Mouse (Mus musculus) intestine, embryonic 15.5 days (tissue): ENCODE results near the gene Abcc1. TPM values are rescaled to one million over a fixed set of nuclear protein-coding genes. Genes with fewer than 3 reads are reported as not detected.

Experiments used
- ATAC-seq: fragments of 200-750 bp; cut with Nextera tagmentation; 2 replicates; pipeline ENCODE4 v1.8.0; 2017; ENCODE audit warnings: moderate TSS enrichment, moderate library complexity
- H3K27ac ChIP-seq: fragments of 300-500 bp; sonication (generic); 2 replicates; pipeline ENCODE4 v1.5.1; 2015; ENCODE audit warnings: mild to moderate bottlenecking, inconsistent platforms
- H3K27me3 ChIP-seq: fragments of 300-500 bp; sonication (generic); replicated peaks from 2 replicates; pipeline ENCODE4 v1.6.1; 2015; ENCODE audit warnings: inconsistent platforms
- H3K36me3 ChIP-seq: fragments of 300-500 bp; sonication (generic); 2 replicates; pipeline ENCODE4 v1.6.1; 2015; ENCODE audit warnings: inconsistent platforms
- H3K4me1 ChIP-seq: fragments of 300-500 bp; sonication (generic); replicated peaks from 2 replicates; pipeline ENCODE4 v1.6.1; 2015; ENCODE audit warnings: inconsistent platforms
- H3K4me2 ChIP-seq: fragments of 300-500 bp; sonication (generic); replicated peaks from 2 replicates; pipeline ENCODE4 v1.6.1; 2015; ENCODE audit warnings: mild to moderate bottlenecking, inconsistent platforms
- H3K4me3 ChIP-seq: fragments of 300-500 bp; sonication (generic); replicated peaks from 2 replicates; pipeline ENCODE4 v1.5.1; 2015; ENCODE audit warnings: inconsistent platforms
- H3K9ac ChIP-seq: fragments of 300-500 bp; sonication (generic); 2 replicates; pipeline ENCODE4 v1.6.1; 2015; ENCODE audit warnings: inconsistent platforms
- H3K9me3 ChIP-seq: fragments of 300-500 bp; sonication (generic); 2 replicates; pipeline ENCODE4 v1.6.1; 2016; ENCODE audit warnings: inconsistent platforms
- WGBS: fragments of 180-500 bp; shearing (Covaris S2); methylation state at CpG from one replicate; pipeline ENCODE4 v1.1.7; 2015; 5-methylcytosine and 5-hydroxymethylcytosine counted together
- polyA plus RNA-seq: library from polyadenylated mRNA; unstranded; fragments of >200 nt; fragmentation: Nextera tagmentation; extraction: Ambion mirVana; gene quantifications from 2 replicates; pipeline ENCODE4 v1.2.1, GENCODE M21; 2015

Gene Abcc1
- polyA plus RNA-seq, 1 experiment from 2014 or later: 8.3 TPM

DNA sequence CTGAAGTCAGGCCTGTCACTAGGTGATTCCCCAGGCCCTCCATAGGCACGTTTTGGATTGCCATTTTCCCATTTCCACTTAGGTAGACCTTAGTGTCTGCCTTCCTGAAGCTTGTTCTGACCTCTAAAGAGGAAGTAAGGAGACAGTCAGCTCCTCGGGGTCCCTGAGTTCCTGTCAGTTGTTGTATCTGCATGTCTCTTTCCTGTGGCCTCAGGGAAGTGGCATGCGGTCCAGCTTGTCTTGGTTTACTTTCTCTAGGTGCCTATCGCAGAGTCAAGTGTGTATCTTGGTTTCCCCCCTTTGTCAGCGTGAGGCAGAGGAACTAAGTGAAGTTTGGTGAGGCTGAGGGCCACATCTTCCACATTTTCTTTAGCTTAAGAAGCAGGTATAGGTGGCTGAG, 17.3 kb downstream of the Abcc1 start:
- Histone ChIP-seq H3K27me3 (no peaks in the 10 kb centered on the region), H3K4me2 (no peak overlapping the region), H3K4me3 (no peak overlapping the region), H3K4me1 (0 out of 2 replicates have a peak, but pooled peaks cover 2% of the 10 kb centered on the region), H3K36me3 (no peaks in the 10 kb centered on the region), H3K27ac (no peak overlapping the region), H3K9ac (no peak overlapping the region), H3K9me3 (no peaks in the 10 kb centered on the region)
- no peak for ATAC-seq
- 71% methylated on average over 5 of the region's 5 CpGs for WGBS

DNA sequence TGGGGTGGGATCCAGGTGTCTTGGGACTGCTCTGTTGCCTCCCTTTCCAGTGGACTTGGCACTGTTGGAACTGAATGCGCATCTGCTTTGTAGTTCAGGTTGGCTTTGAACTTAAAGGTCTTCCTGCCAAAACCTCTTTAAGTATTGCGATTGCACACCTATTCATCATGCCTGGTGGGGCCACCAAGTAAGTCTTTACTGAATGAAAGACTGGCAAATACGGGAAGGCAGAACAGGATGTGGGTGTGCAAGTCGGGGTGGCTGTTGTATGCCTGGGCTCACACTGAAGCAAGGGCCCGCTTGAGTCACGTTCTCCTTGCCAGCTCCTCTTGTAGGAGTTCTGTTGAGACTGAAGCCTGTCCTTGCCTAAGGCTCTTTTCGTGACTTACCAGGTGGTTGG, 18.5 kb downstream of the Abcc1 start:
- Histone ChIP-seq H3K27ac (no peak overlapping the region), H3K9ac (no peak overlapping the region), H3K27me3 (no peaks in the 10 kb centered on the region), H3K4me3 (no peak overlapping the region), H3K4me1 (0 out of 2 replicates have a peak, but pooled peaks cover 2% of the 10 kb centered on the region), H3K4me2 (no peak overlapping the region), H3K36me3 (no peaks in the 10 kb centered on the region), H3K9me3 (no peaks in the 10 kb centered on the region)
- ATAC-seq: no peak
- 89% methylated on average over 7 of the region's 7 CpGs for WGBS

DNA sequence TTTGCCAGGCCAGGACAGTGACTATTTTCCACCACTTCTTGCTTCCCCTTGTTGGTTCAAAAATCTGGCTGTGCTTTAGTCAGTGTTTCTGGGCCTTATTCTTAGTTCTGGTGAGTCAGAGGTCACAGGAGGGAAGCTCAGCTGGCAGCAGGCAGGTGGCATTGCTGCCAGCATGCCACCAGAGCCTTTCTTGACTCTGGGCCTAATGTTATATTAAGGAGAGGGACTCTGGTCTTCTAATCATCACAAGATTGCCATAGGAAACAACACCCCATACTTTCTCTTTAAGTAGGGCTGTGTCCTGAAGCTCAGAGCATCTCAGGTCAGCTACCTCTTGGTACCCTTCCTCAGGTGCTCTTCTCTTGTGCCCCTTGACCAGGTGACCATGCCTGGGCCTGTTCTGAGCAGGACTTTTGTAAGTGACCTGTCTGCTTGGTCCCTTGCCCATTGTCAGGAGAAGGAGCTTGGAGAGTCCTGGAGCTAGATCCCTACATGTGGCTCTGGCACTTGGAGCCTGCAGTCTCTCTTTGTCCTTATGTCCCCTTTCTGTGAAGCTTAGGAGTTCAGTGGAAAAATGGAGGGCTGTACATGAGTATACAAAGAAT, 19.8 kb downstream of the Abcc1 start:
- Histone ChIP-seq H3K9ac (no peak overlapping the region), H3K4me3 (no peak overlapping the region), H3K27me3 (no peaks in the 10 kb centered on the region), H3K9me3 (no peaks in the 10 kb centered on the region), H3K36me3 (no peaks in the 10 kb centered on the region), H3K4me2 (no peak overlapping the region), H3K4me1 (0 out of 2 replicates have a peak, but pooled peaks cover 2% of the 10 kb centered on the region), H3K27ac (no peak overlapping the region)
- ATAC-seq: no peak

DNA sequence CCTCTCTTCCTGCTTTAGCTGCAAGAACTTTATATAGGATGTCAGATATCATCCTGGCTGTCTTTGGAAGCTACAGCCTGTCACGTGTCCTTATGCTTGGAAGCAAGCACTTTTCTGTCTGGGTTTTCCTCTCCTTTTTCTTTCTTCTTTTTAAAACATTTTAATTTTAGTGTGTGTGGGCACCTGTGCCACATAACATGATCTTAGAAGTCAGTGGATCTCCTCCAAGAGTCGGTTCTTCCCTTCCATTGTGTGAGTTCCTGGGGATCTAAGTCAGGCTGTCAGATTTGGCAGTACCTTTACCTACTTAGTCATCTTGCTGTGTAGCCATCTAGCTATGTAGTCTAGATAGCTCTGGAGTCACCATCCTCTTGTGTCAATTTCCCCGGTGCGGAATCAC, 37.9 kb downstream of the Abcc1 start:
- Histone ChIP-seq H3K4me3 (no peak overlapping the region), H3K4me1 (no peaks in the 10 kb centered on the region), H3K4me2 (no peak overlapping the region), H3K9me3 (no peaks in the 10 kb centered on the region), H3K9ac (no peak overlapping the region), H3K36me3 (no peaks in the 10 kb centered on the region), H3K27ac (no peak overlapping the region), H3K27me3 (no peaks in the 10 kb centered on the region)
- WGBS: 94% methylated on average over 4 of the region's 4 CpGs
- ATAC-seq: no peak

DNA sequence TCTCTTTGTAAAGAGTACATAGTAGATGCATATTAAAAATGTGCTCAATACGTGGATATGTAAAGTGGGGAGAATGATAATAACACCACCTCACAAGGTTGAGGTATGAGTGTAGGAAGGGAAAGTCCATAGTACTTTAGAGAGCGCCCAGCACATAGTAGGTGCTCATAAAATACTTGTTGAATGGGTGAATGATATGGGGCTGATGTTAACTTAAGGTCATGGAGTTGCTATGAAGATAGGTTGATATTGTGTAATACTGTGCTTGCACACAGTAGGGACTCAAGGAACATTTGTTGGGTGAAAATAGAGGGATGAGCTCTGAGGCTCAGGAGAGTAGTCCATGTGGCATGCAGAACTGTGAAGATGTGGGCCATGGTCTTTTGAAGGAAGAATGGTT, 42.1 kb downstream of the Abcc1 start:
- 91% methylated on average over 2 of the region's 2 CpGs for WGBS
- H3K27ac ChIP-seq: no peak overlapping the region
- ATAC-seq: no peak
- no peak overlapping the region for H3K4me3 ChIP-seq
- 0 out of 2 replicates have a peak, but pooled peaks cover 4% of the 10 kb centered on the region for H3K36me3 ChIP-seq
- H3K9me3 ChIP-seq: no peaks in the 10 kb centered on the region
- no peak overlapping the region for H3K4me2 ChIP-seq
- H3K27me3 ChIP-seq: no peaks in the 10 kb centered on the region
- no peaks in the 10 kb centered on the region for H3K4me1 ChIP-seq
- no peak overlapping the region for H3K9ac ChIP-seq

DNA sequence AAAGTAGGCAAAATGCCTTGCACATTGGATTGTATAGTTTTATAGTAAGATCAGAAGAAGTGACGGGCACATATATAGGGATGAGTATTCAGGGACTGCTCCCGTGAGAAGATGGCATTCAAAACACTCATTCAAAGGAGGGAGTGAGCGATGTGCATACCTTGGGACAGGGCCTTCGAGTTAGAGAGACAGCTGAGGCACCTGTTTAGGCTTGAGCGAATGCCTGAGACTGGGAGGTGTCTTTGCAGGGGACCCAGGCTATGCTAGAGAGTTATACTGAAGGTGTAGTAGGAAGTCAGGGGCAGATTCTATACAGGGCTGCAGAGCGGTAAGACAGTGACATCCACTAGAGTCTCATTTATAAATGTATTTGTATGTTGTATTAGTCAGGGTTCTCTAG, 44.3 kb downstream of the Abcc1 start:
- H3K4me1 ChIP-seq: no peaks in the 10 kb centered on the region
- no peak overlapping the region for H3K9ac ChIP-seq
- no peak for ATAC-seq
- no peaks in the 10 kb centered on the region for H3K27me3 ChIP-seq
- WGBS: 93% methylated on average over 6 of the region's 6 CpGs
- H3K27ac ChIP-seq: no peak overlapping the region
- no peak overlapping the region for H3K4me3 ChIP-seq
- H3K4me2 ChIP-seq: no peak overlapping the region
- no peaks in the 10 kb centered on the region for H3K9me3 ChIP-seq
- 0 out of 2 replicates have a peak, but pooled peaks cover 4% of the 10 kb centered on the region for H3K36me3 ChIP-seq

DNA sequence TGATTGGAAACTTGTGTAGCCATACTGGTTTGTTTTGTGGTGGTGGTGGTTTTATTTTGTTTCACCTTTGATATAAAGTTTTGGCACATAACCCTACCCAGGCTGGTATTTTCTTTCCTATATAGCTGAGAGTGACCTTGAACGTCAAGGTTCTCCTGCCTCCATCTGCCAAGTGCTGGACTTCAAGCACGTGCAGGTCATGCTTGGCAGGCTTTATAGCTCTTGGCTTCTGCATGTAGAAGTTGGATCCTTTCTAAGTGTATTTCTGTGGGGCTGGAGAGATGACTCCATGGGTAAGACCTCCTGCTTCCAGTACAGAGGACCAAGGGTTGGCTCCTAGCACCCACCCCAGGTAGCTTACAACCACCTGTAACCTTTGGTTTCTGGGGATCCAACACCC, 47.8 kb downstream of the Abcc1 start:
- no peak for ATAC-seq
- Histone ChIP-seq H3K4me3 (no peak overlapping the region), H3K27ac (no peak overlapping the region), H3K4me1 (no peaks in the 10 kb centered on the region), H3K36me3 (0 out of 2 replicates have a peak, but pooled peaks cover 10% of the 10 kb centered on the region), H3K9me3 (no peaks in the 10 kb centered on the region), H3K27me3 (no peaks in the 10 kb centered on the region), H3K4me2 (no peak overlapping the region), H3K9ac (no peak overlapping the region)
- whole genome bisulfite sequencing: 94% methylated on average over 2 of the region's 2 CpGs

DNA sequence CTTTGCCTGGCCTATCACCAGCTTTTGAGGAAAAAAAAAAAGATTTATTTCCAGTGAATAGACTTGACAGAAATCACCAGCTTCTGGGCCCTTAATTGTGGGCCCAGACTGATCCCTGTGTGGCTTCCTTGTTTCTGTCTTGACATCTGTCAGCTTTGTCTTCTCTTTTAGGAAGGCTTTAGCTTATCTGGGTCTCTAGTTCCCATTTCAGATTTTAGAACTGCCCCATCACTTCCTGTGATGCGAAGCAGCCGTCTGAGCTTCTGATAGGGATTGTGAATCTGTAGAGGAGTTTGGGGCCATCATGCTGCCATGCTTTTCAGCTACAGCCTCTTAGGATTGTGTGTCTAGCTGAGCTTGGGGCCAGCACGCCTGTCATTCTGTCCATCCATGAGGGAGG, 48.4 kb downstream of the Abcc1 start:
- 89% methylated on average over 3 of the region's 3 CpGs for WGBS
- H3K36me3 ChIP-seq: 0 out of 2 replicates have a peak, but pooled peaks cover 10% of the 10 kb centered on the region
- H3K9ac ChIP-seq: no peak overlapping the region
- H3K4me1 ChIP-seq: no peaks in the 10 kb centered on the region
- H3K4me2 ChIP-seq: no peak overlapping the region
- H3K4me3 ChIP-seq: no peak overlapping the region
- no peak for ATAC-seq
- H3K27me3 ChIP-seq: no peaks in the 10 kb centered on the region
- no peaks in the 10 kb centered on the region for H3K9me3 ChIP-seq
- no peak overlapping the region for H3K27ac ChIP-seq

DNA sequence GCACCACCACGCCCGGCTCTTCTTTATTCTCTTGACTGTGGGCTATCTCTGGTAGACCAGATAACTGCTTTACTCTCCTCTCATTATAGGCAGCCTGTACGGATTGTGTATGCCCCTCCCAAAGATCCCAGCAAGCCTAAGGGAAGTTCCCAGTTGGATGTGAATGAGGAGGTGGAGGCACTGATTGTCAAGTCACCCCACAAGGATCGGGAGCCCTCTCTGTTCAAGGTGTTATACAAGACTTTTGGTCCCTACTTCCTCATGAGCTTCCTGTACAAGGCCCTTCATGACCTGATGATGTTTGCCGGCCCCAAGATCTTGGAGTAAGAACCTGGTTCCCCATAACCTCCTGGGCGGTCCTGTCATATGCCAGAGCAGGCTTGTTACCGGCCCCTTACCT, 49.3 kb downstream of the Abcc1 start:
- Histone ChIP-seq H3K4me3 (no peak overlapping the region), H3K27me3 (no peaks in the 10 kb centered on the region), H3K36me3 (0 out of 2 replicates have a peak, but pooled peaks cover 8% of the 10 kb centered on the region), H3K9me3 (no peaks in the 10 kb centered on the region), H3K4me1 (no peaks in the 10 kb centered on the region), H3K9ac (no peak overlapping the region), H3K4me2 (no peak overlapping the region), H3K27ac (no peak overlapping the region)
- WGBS: 93% methylated on average over 7 of the region's 7 CpGs
- ATAC-seq: no peak

DNA sequence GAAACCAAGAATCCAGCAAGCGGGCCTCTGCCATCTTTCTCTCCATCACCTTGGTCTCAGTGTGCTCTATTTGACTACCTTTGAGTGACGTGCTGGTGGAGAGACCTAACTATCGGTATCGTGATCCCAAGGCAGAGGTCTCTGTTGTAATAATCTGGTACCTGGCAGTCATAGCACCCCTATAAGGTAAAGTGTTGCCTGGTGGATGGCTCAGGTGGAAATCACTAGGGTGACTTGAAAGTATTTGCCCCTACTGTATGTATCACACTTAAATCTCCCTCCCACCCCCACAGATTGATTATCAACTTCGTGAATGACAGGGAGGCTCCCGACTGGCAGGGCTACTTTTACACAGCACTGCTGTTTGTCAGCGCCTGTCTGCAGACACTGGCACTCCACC, 49.8 kb downstream of the Abcc1 start:
- Histone ChIP-seq H3K9ac (no peak overlapping the region), H3K4me1 (no peaks in the 10 kb centered on the region), H3K4me2 (no peak overlapping the region), H3K27me3 (no peaks in the 10 kb centered on the region), H3K27ac (no peak overlapping the region), H3K36me3 (0 out of 2 replicates have a peak, but pooled peaks cover 5% of the 10 kb centered on the region), H3K4me3 (no peak overlapping the region), H3K9me3 (no peaks in the 10 kb centered on the region)
- ATAC-seq: no peak
- WGBS: 83% methylated on average over 7 of the region's 7 CpGs

DNA sequence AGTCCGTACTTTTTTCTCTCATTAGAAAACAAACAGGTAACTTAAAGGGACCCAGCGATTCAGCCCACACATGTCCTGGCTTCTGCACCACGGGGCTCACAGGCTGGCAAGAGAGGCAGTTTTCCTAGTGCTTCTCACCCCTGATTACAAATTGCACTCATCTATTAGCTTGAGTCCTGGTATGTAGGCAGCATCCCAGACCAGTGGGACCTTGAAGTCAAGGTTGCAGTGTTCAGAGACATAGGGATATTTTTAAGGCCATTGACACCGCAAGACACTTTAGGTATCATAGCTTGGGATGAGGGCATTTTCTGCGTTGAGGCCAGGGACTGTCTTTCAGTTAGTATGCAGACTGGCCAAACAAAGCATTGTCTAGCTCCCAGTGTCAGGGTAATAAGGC, 51.2 kb downstream of the Abcc1 start:
- no peaks in the 10 kb centered on the region for H3K27me3 ChIP-seq
- no peak for ATAC-seq
- H3K9ac ChIP-seq: no peak overlapping the region
- H3K36me3 ChIP-seq: 0 out of 2 replicates have a peak, but pooled peaks cover 5% of the 10 kb centered on the region
- H3K27ac ChIP-seq: no peak overlapping the region
- H3K4me2 ChIP-seq: no peak overlapping the region
- no peaks in the 10 kb centered on the region for H3K4me1 ChIP-seq
- H3K9me3 ChIP-seq: no peaks in the 10 kb centered on the region
- 92% methylated on average over 5 of the region's 5 CpGs for WGBS
- no peak overlapping the region for H3K4me3 ChIP-seq

DNA sequence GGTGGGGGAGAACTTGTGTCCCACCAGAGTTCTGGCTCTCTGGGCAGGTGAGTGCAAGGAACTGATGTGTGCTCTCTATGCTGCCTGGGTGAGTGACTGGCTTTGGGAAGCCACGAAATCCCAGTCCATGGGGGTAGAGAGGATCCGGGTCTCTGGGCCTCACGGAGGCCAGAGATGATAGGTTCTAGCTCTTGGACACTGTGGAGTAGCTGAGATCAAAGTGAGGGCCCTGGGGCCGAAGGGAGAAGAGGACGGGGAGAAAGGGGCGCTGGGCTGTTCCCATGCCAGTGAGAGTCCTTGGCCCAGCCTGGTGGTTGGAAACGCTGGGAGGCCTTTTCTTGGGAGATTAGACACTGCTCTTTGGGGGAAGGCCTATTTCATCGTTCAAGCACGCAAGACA, 53.8 kb downstream of the Abcc1 start:
- no peaks in the 10 kb centered on the region for H3K27me3 ChIP-seq
- no peak overlapping the region for H3K9ac ChIP-seq
- H3K9me3 ChIP-seq: no peaks in the 10 kb centered on the region
- no peak overlapping the region for H3K4me2 ChIP-seq
- no peak overlapping the region for H3K27ac ChIP-seq
- H3K4me3 ChIP-seq: no peak overlapping the region
- ATAC-seq: no peak
- H3K4me1 ChIP-seq: no peaks in the 10 kb centered on the region
- WGBS: 92% methylated on average over 9 of the region's 9 CpGs
- H3K36me3 ChIP-seq: 0 out of 2 replicates have a peak, but pooled peaks cover 5% of the 10 kb centered on the region

DNA sequence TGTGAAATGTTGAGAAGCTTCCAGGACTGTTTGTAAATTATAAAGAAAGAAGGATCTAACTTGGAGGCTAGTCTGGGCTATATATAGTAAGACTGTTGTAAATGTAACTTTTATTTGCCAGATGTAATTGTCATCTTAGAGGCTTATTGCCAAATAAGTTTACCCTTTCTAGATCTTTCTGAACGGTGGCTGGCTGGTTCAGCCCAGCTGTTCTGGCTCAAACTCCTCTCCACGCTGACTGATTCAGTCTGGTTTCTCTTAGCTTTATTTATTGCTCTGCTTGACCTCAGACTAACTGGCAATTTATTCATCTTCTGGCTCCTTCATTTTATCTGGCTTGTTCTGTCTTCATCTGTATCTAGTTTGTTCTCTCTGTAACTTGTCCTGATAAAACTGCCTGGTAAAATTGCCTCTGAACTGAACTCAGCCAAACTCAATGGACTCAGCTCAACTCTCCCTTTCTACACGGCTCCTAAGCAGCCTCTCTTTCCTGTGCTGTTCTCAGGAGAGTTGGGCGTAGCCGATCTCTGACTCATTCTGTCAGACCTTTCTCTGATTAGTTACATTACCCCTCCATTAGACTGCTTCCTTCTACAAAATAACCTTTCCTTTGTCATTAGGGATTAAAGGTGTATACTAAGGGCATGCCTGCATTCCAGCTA, 55.7 kb downstream of the Abcc1 start:
- no peak overlapping the region for H3K4me3 ChIP-seq
- no peaks in the 10 kb centered on the region for H3K9me3 ChIP-seq
- ATAC-seq: peak; percentile 56; the same call in 1 of the 2 replicates
- H3K27me3 ChIP-seq: no peaks in the 10 kb centered on the region
- no peaks in the 10 kb centered on the region for H3K4me1 ChIP-seq
- WGBS: 50% methylated on average over 5 of the region's 5 CpGs
- H3K27ac ChIP-seq: no peak overlapping the region
- no peak overlapping the region for H3K4me2 ChIP-seq
- H3K9ac ChIP-seq: no peak overlapping the region
- H3K36me3 ChIP-seq: no peaks in the 10 kb centered on the region
